28 mouse cellular contexts compared by ENCODE assay signal in the genomic region with DNA sequence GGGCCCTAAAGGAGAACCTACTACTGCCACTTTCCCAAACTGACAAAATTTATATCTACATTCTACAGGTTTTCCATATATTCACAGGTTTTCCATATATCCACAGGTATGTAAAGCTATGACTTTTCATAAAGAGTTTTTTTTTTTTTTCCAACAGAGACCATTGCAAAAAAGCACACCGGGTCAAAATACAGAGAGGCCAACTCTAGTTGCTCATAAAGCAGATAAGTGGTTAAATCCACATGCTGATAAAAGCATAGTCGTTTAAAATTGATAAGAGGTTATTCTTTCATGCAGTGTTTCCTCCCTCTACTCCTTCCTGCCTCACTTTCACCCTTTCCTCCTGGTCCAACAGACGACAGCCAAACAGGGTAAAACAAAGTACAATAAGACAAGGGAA.
"Had no signal": no experiment of that assay in that cellular context is flagged by ENCODE, and none has a peak within 500 bp of the region (broad histone marks: within the 10 kb centered on the region; RNA-seq: fewer than 3 reads in every experiment).

No protein-coding gene starts in this region.

- H3K4me3 ChIP-seq: embryonic facial prominence, embryonic 10.5 days; embryonic facial prominence, embryonic 12.5 days; embryonic facial prominence, embryonic 13.5 days; embryonic facial prominence, embryonic 15.5 days; erythroblast, embryonic 14.5 days; forebrain, embryonic 10.5 days; forebrain, embryonic 12.5 days; forebrain, embryonic 13.5 days; forebrain, embryonic 15.5 days; gastrocnemius, adult 2 months; heart, adult 2 months had no signal

- H3K9ac ChIP-seq: embryonic facial prominence, embryonic 12.5 days; embryonic facial prominence, embryonic 13.5 days; embryonic facial prominence, embryonic 15.5 days; forebrain, embryonic 12.5 days; forebrain, embryonic 13.5 days; forebrain, embryonic 15.5 days; forebrain, postnatal 0 days had no signal

- H3K27me3 ChIP-seq: embryonic facial prominence, embryonic 12.5 days; embryonic facial prominence, embryonic 13.5 days; embryonic facial prominence, embryonic 15.5 days; forebrain, embryonic 12.5 days; forebrain, embryonic 13.5 days; forebrain, embryonic 15.5 days had no signal

- H3K4me2 ChIP-seq: embryonic facial prominence, embryonic 12.5 days; embryonic facial prominence, embryonic 13.5 days; embryonic facial prominence, embryonic 15.5 days; forebrain, embryonic 12.5 days; forebrain, embryonic 13.5 days; forebrain, embryonic 15.5 days had no signal

- H3K4me1 ChIP-seq: embryonic facial prominence, embryonic 10.5 days; embryonic facial prominence, embryonic 12.5 days; embryonic facial prominence, embryonic 13.5 days; embryonic facial prominence, embryonic 15.5 days; forebrain, embryonic 10.5 days; forebrain, embryonic 12.5 days; forebrain, embryonic 13.5 days; forebrain, embryonic 15.5 days had no signal

- ATAC-seq: forebrain, embryonic 13.5 days; forebrain, embryonic 14.5 days; forebrain, embryonic 15.5 days; forebrain, embryonic 16.5 days; forebrain, postnatal 0 days had no signal

- H3K9me3 ChIP-seq: embryonic facial prominence, embryonic 10.5 days; embryonic facial prominence, embryonic 12.5 days; embryonic facial prominence, embryonic 13.5 days; embryonic facial prominence, embryonic 15.5 days; forebrain, embryonic 10.5 days; forebrain, embryonic 12.5 days; forebrain, embryonic 13.5 days; forebrain, embryonic 15.5 days had no signal

- H3K27ac ChIP-seq: embryonic facial prominence, embryonic 10.5 days; embryonic facial prominence, embryonic 12.5 days; embryonic facial prominence, embryonic 13.5 days; embryonic facial prominence, embryonic 15.5 days; forebrain, embryonic 10.5 days; forebrain, embryonic 12.5 days; forebrain, embryonic 13.5 days; forebrain, embryonic 15.5 days; gastrocnemius, adult 2 months; heart, adult 2 months had no signal

- H3K36me3 ChIP-seq: embryonic facial prominence, embryonic 10.5 days; embryonic facial prominence, embryonic 12.5 days; embryonic facial prominence, embryonic 13.5 days; embryonic facial prominence, embryonic 15.5 days; forebrain, embryonic 10.5 days; forebrain, embryonic 12.5 days; forebrain, embryonic 15.5 days had no signal

- DNase-seq: cerebellum, adult 8-10 months; cerebellum, adult 9-10 months; cerebellum, adult 9-11 months; cerebellum, postnatal 10 days; cerebellum, postnatal 14 days; cerebellum, postnatal 25 days; cerebellum, postnatal 36 days; embryo, embryonic 11 days; forebrain, postnatal 0 days; gastrocnemius, adult 2 months; gastrocnemius, postnatal 10 days; gastrocnemius, postnatal 14 days; gastrocnemius, postnatal 25 days; gastrocnemius, postnatal 36 days; heart, adult 11 months; heart, adult 18-20 months; heart, adult 2 months had no signal
